Mouse (Mus musculus): Measurements from ENCODE around the gene Thyn1. TPM values are rescaled to one million over a fixed set of nuclear protein-coding genes. Genes with fewer than 3 reads are reported as not detected.
A peak's percentile ranks its signal among the peaks of the same experiment; 100 is the strongest.

The Thyn1 gene
- polyA plus RNA-seq (2015; fragmentation: Nextera tagmentation; extraction: Ambion mirVana): 127 and 143 TPM in 2 replicates

DNA sequence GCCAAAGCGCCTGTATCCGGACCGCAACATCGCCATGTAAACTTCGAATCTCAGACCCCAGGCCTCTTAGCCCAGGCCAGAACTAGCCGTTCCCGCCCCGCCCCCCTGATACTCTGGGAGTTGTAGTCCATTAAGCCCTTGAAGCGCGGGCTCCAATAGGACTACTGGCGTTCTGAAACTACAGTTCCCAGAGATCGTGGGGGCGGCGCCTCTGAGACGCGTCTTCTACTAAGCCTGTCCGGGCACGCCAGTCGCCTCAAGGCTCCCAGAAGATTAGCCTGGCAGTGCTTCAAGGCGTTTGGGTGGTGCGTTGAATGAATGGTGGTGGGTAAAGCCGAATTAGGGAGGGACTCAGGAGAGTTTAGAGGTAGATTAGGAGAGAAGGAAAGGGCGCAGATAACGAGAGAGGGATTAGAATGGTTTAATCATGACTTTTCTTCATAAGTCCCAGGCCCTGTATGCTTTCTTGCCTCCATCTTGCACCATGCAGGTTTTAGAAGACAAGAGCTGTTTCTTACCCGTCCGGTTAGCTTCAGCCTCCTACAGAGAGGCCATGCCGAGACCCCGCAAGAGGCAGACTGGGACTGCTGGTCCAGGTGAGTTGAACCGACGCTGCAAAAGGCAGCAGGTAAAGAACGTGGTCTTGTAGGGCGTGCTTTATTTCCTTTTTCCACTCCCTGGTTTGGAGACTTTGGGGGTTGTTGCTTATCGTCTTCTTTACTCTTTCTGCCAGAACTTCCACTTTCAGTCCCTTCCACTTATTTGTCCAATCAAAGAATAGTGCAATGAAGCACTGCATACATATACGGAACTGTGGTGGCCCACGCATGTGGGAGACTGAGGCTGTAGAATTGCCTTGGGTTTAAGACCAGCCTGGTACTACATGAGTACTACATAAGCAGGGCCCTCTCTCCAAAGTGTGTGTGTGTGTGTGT is at the start of gene Thyn1, which contains the start of gene Acad8:
Gene Thyn1, plus strand, starts transcription at position 250 of the 935 bp plus-strand sequence.
Gene Acad8, minus strand, starts transcription at position 106 of the 935 bp plus-strand sequence.
- Histone ChIP-seq H3K4me1 (ENCODE audit: control insufficient read depth, insufficient read depth, low read depth, low read length) (peaks cover 20% of the 10 kb centered on the region), H3K27me3 (replicated peaks; ENCODE audit: control insufficient read depth, insufficient read depth, low read length) (no peaks in the 10 kb centered on the region), H3K27ac (ENCODE audit: low read depth, low read length) (peak within 1 kb of the TSS; percentile 78), H3K4me3 (ENCODE audit: low read length) (peak within 1 kb of the TSS; percentile 75), H3K36me3 (ENCODE audit: control insufficient read depth, insufficient read depth, low read length) (peaks cover 4% of the 10 kb centered on the region), H3K9ac (ENCODE audit: low read depth, low read length) (peak within 1 kb of the TSS; percentile 84), H3K4me2 (ENCODE audit: low read length) (peak within 1 kb of the TSS; percentile 79), H3K9me3 (ENCODE audit: control insufficient read depth, low read length) (no peaks in the 10 kb centered on the region)
- 2% methylated on average over 35 of the region's 35 CpGs for WGBS
- peak; percentile 100 for ATAC-seq

DNA sequence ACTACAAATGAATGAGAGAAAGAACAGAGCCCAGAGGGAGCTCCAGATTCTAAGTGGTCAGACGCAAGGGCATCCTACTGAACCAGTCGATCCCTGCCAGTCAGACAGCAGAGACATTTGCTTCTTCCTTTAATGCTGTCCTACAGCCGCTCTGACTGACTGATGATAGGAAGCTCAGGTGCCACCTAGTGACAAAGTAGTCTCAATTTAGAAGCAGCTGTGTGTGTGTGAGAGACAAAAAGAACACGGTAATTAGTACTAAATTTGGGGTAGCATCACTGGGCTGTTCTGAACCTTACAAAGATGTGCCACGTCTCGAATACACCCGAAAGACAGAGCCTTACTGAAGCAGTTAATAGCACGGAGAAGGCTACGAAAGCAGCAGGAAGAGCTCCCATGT is 21.8 kb upstream of the Thyn1 start:
- WGBS: 87% methylated on average over 9 of the region's 9 CpGs
- no peaks in the 10 kb centered on the region for H3K9me3 ChIP-seq (ENCODE audit: control insufficient read depth, low read length)
- no peak overlapping the region for H3K9ac ChIP-seq (ENCODE audit: low read depth, low read length)
- no peak overlapping the region for H3K4me2 ChIP-seq (ENCODE audit: low read length)
- no peaks in the 10 kb centered on the region for H3K27me3 ChIP-seq (replicated peaks; ENCODE audit: control insufficient read depth, insufficient read depth, low read length)
- H3K27ac ChIP-seq (ENCODE audit: low read depth, low read length): no peak overlapping the region
- H3K4me1 ChIP-seq (ENCODE audit: control insufficient read depth, insufficient read depth, low read depth, low read length): no peaks in the 10 kb centered on the region
- no peak for ATAC-seq
- no peak overlapping the region for H3K4me3 ChIP-seq (ENCODE audit: low read length)
- peaks cover 25% of the 10 kb centered on the region for H3K36me3 ChIP-seq (ENCODE audit: control insufficient read depth, insufficient read depth, low read length)

DNA sequence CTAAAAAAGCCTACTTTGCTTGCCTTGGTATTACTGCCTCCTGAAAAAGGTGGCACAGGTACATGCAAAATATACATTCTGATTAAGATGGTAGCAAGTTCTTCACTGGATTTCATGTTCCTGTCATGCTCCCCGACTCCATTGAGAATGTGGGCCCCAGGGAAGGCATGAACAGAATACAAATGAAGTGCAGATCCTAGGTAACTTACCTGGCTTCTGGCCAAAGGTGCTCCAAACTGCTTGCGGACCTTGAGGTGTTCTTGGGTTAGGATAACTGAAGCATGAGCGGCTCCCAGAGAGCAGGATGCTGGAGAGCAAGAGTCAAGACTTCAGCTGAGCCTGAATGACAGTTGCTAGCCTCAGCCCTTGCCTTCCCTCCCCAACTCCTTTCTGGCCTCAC is 20.7 kb upstream of the Thyn1 start:
- H3K9me3 ChIP-seq (ENCODE audit: control insufficient read depth, low read length): no peaks in the 10 kb centered on the region
- no peak overlapping the region for H3K27ac ChIP-seq (ENCODE audit: low read depth, low read length)
- H3K27me3 ChIP-seq (replicated peaks; ENCODE audit: control insufficient read depth, insufficient read depth, low read length): no peaks in the 10 kb centered on the region
- H3K4me2 ChIP-seq (ENCODE audit: low read length): no peak overlapping the region
- no peak overlapping the region for H3K9ac ChIP-seq (ENCODE audit: low read depth, low read length)
- H3K36me3 ChIP-seq (ENCODE audit: control insufficient read depth, insufficient read depth, low read length): peaks cover 20% of the 10 kb centered on the region
- WGBS: 88% methylated on average over 3 of the region's 3 CpGs
- ATAC-seq: no peak
- no peaks in the 10 kb centered on the region for H3K4me1 ChIP-seq (ENCODE audit: control insufficient read depth, insufficient read depth, low read depth, low read length)
- H3K4me3 ChIP-seq (ENCODE audit: low read length): no peak overlapping the region

DNA sequence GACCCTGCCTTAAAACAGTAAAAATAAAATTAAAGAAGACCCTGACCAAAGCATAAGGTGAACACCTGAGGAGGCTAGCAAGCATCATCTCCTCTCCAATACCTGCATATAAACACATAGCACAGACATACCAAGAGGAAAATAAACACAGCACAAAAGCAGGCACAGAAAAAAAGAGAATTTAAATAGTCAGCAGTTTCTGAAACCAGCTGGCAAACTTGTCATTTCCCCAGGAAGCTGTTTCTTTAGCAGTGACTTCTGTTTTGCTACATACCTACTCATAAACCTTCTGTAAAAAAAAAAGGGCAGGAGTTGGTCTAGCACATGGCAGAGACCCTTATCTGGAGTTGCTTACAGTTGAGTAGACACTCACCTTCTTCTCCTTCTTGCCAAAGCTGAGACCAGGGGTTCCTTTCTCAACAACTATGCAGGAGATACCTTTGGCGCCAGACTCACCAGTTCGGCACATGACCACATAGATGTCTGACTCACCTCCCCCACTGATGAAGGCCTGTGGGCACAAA is 14.4 kb upstream of the Thyn1 start:
- Histone ChIP-seq H3K27ac (ENCODE audit: low read depth, low read length) (no peak overlapping the region), H3K36me3 (ENCODE audit: control insufficient read depth, insufficient read depth, low read length) (peaks cover 21% of the 10 kb centered on the region)

DNA sequence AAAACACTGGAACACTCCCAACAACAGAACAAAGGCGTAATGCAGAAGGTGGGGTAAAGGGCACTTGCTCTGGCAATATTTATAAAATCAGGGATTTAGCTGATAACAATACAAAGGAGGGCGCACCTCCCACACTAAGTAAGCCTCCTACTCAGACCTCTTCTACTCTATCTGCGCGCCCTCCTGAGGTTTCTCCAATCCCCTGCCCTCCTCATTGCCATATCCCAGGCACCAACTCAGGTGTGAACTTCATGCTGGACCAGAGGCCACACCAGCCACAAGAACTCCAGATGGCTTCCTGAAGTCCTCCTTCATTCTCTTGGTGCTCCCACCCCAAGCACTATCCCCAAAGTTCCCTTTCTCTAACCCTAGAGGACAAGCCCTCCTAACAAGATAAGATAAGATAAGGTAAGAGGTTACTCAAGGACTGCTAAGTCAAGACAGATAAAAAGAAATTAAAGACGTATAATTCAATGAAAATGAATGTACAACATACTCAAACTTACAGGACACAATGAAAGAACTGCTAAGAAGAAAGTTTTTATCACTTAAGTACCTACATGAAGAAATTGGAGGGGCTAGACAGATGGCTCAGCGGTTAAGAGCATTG is 13.7 kb upstream of the Thyn1 start:
- WGBS: 95% methylated on average over 6 of the region's 6 CpGs
- no peak for ATAC-seq
- Histone ChIP-seq H3K4me3 (ENCODE audit: low read length) (no peak overlapping the region), H3K36me3 (ENCODE audit: control insufficient read depth, insufficient read depth, low read length) (peaks cover 27% of the 10 kb centered on the region), H3K9ac (ENCODE audit: low read depth, low read length) (no peak overlapping the region), H3K27ac (ENCODE audit: low read depth, low read length) (no peak overlapping the region), H3K9me3 (ENCODE audit: control insufficient read depth, low read length) (no peaks in the 10 kb centered on the region), H3K4me2 (ENCODE audit: low read length) (no peak overlapping the region), H3K27me3 (replicated peaks; ENCODE audit: control insufficient read depth, insufficient read depth, low read length) (no peaks in the 10 kb centered on the region), H3K4me1 (ENCODE audit: control insufficient read depth, insufficient read depth, low read depth, low read length) (no peaks in the 10 kb centered on the region)

More for the DNA sequence above, 14.4 kb upstream of the Thyn1 start:
- H3K4me1 ChIP-seq (ENCODE audit: control insufficient read depth, insufficient read depth, low read depth, low read length): no peaks in the 10 kb centered on the region
- no peaks in the 10 kb centered on the region for H3K27me3 ChIP-seq (replicated peaks; ENCODE audit: control insufficient read depth, insufficient read depth, low read length)
- no peak for ATAC-seq
- H3K4me3 ChIP-seq (ENCODE audit: low read length): no peak overlapping the region
- H3K4me2 ChIP-seq (ENCODE audit: low read length): no peak overlapping the region
- no peaks in the 10 kb centered on the region for H3K9me3 ChIP-seq (ENCODE audit: control insufficient read depth, low read length)
- no peak overlapping the region for H3K9ac ChIP-seq (ENCODE audit: low read depth, low read length)
- WGBS: 95% methylated on average over 2 of the region's 2 CpGs

DNA sequence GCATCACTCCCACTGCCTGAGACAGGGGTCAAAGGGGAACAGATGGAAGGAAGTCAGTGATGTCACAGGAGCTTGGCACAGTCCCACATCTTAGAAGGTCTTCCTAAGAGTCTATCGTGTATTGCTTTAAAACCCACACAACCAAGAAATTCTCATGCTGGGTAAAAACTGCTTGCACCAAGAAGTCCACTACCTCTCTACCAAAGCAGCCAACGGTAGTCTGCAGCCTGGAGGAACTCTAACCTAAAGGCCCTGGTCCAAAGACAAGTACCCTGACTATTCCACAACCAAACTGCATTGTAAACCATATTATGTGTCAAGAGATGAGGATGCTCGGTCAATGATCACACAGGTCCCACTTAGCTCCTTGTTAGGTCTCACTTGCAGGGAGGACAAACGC is 9.3 kb upstream of the Thyn1 start:
- no peaks in the 10 kb centered on the region for H3K4me1 ChIP-seq (ENCODE audit: control insufficient read depth, insufficient read depth, low read depth, low read length)
- H3K4me3 ChIP-seq (ENCODE audit: low read length): no peak overlapping the region
- H3K27me3 ChIP-seq (replicated peaks; ENCODE audit: control insufficient read depth, insufficient read depth, low read length): no peaks in the 10 kb centered on the region
- WGBS: 95% methylated on average over 4 of the region's 4 CpGs
- H3K9me3 ChIP-seq (ENCODE audit: control insufficient read depth, low read length): no peaks in the 10 kb centered on the region
- no peak for ATAC-seq
- H3K4me2 ChIP-seq (ENCODE audit: low read length): no peak overlapping the region
- no peak overlapping the region for H3K27ac ChIP-seq (ENCODE audit: low read depth, low read length)
- H3K9ac ChIP-seq (ENCODE audit: low read depth, low read length): no peak overlapping the region
- peaks cover 29% of the 10 kb centered on the region for H3K36me3 ChIP-seq (ENCODE audit: control insufficient read depth, insufficient read depth, low read length)

- 93% methylated on average over 10 of the region's 10 CpGs for WGBS
- Histone ChIP-seq H3K27ac (ENCODE audit: low read depth, low read length) (no peak overlapping the region), H3K4me3 (ENCODE audit: low read length) (no peak overlapping the region), H3K9ac (ENCODE audit: low read depth, low read length) (no peak overlapping the region), H3K27me3 (replicated peaks; ENCODE audit: control insufficient read depth, insufficient read depth, low read length) (no peaks in the 10 kb centered on the region), H3K9me3 (ENCODE audit: control insufficient read depth, low read length) (no peaks in the 10 kb centered on the region), H3K4me2 (ENCODE audit: low read length) (no peak overlapping the region), H3K4me1 (ENCODE audit: control insufficient read depth, insufficient read depth, low read depth, low read length) (no peaks in the 10 kb centered on the region; the same call in 1 of the 2 replicates), H3K36me3 (ENCODE audit: control insufficient read depth, insufficient read depth, low read length) (peaks cover 24% of the 10 kb centered on the region)
- no peak for ATAC-seq
These were observed 6.4 kb upstream of the Thyn1 start for GRCm38 (mm10) chr9:26993118-26993517.

DNA sequence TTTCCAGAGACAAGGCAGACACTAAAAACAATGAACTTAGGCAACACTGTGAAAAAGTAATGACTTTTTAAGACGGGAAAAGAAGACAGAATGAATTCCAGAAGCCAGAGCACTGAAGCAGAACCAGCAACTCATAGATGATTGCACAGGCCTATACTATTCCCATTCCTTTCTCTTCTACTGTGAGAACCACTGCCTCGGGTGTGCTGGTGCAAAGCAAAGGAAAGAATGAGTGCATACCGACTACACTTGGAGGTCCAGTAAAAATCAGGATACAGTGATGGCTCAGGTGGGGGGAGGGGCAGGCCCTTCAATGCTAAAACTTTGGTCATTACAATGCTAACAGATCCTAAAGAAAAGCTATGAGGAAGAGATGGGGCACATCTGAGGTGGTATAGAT is 5.6 kb upstream of the Thyn1 start:
- Histone ChIP-seq H3K27me3 (replicated peaks; ENCODE audit: control insufficient read depth, insufficient read depth, low read length) (no peaks in the 10 kb centered on the region), H3K36me3 (ENCODE audit: control insufficient read depth, insufficient read depth, low read length) (peaks cover 23% of the 10 kb centered on the region), H3K4me3 (ENCODE audit: low read length) (no peak overlapping the region), H3K9me3 (ENCODE audit: control insufficient read depth, low read length) (no peaks in the 10 kb centered on the region), H3K4me2 (ENCODE audit: low read length) (no peak overlapping the region), H3K27ac (ENCODE audit: low read depth, low read length) (no peak overlapping the region), H3K4me1 (ENCODE audit: control insufficient read depth, insufficient read depth, low read depth, low read length) (peaks cover 5% of the 10 kb centered on the region), H3K9ac (ENCODE audit: low read depth, low read length) (no peak overlapping the region)
- ATAC-seq: no peak
- WGBS: 71% methylated on average over 3 of the region's 3 CpGs

GRCm38 (mm10) chr9:26997062-26997461 is 2.4 kb upstream of the Thyn1 start:
- Histone ChIP-seq H3K9ac (ENCODE audit: low read depth, low read length) (no peak overlapping the region), H3K27ac (ENCODE audit: low read depth, low read length) (no peak overlapping the region), H3K9me3 (ENCODE audit: control insufficient read depth, low read length) (no peaks in the 10 kb centered on the region), H3K27me3 (replicated peaks; ENCODE audit: control insufficient read depth, insufficient read depth, low read length) (no peaks in the 10 kb centered on the region), H3K4me3 (ENCODE audit: low read length) (no peak overlapping the region), H3K4me1 (ENCODE audit: control insufficient read depth, insufficient read depth, low read depth, low read length) (peaks cover 20% of the 10 kb centered on the region), H3K4me2 (ENCODE audit: low read length) (no peak overlapping the region), H3K36me3 (ENCODE audit: control insufficient read depth, insufficient read depth, low read length) (no peaks in the 10 kb centered on the region)
- no peak for ATAC-seq
- 94% methylated on average over 3 of the region's 3 CpGs for WGBS
